Mouse (Mus musculus): ENCODE results near the gene Myh14.

GRCm38 (mm10) chr7:44596996-44597538 is 73.6 kb downstream of the Myh14 start:
- TF ChIP-seq CTCF (IDR thresholded peaks at IDR 0.05; ENCODE audit: insufficient read depth, low read depth, low read length), result no peak
- no peak for TF ChIP-seq POLR2A (IDR thresholded peaks at IDR 0.05; ENCODE audit: insufficient read depth, low read depth, low read length)

Measured in olfactory bulb, adult 2 months (tissue).